Mouse (Mus musculus): Measurements from ENCODE around the gene Vps13d. TPM values are rescaled to one million over a fixed set of nuclear protein-coding genes. Genes with fewer than 3 reads are reported as not detected.

Vps13d gene
- polyA plus RNA-seq, 1 experiment: 15.6 TPM

DNA sequence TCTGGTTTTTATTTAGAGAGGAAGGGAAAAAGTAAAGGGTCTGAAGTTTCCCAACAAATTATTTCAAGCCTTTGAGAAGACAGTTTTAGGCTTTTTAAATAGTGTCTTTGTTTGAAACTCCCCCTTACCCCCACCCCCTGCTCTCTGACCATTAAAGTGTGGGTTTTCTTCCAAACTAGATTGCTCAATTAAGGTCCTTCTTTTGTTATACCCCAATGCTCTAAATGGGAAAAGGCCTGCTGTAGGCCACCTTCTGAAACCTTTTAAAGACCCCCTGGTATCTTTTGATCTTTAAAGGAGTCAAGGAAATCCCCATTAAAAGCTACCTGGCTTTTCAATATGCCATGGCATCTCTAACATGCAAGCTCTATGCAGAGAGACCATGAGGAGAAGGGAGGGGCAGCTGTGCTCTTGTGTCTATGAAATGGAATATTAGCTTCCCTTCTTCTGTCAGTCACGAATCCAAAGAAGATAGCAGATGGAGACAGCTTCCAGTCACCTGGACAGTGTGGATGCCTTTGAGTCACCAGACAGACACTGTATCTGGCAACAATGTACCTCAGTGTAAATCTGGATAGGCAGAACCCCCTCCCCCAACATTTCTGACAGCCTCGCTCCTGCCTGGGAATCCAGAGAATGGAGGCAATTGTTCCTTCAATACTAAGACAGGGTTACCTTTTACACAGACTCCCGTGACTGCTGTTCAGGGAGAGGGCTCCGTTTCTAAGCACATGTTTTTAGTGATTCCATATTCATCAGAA, 143.4 kb downstream of the Vps13d start:
- Histone ChIP-seq H3K4me1 (ENCODE audit: control insufficient read depth, insufficient read depth, low read length) (no peaks in the 10 kb centered on the region), H3K36me3 (ENCODE audit: control insufficient read depth, insufficient read depth, low read length, poor library complexity, severe bottlenecking) (peaks cover 3% of the 10 kb centered on the region; the same call in 1 of the 2 replicates), H3K9me3 (replicated peaks; ENCODE audit: control insufficient read depth, insufficient read depth, low read length, poor library complexity, severe bottlenecking) (no peaks in the 10 kb centered on the region), H3K9ac (ENCODE audit: low read depth, poor library complexity, severe bottlenecking) (no peak overlapping the region), H3K27me3 (ENCODE audit: control insufficient read depth, insufficient read depth, low read length, poor library complexity, severe bottlenecking) (no peaks in the 10 kb centered on the region), H3K27ac (ENCODE audit: insufficient read depth, low read length) (no peak overlapping the region), H3K4me3 (ENCODE audit: low read depth, low read length) (no peak overlapping the region)
- TF ChIP-seq POLR2A (IDR thresholded peaks at IDR 0.05; ENCODE audit: insufficient read depth, low read length) (no peak), EP300 (IDR thresholded peaks at IDR 0.05; ENCODE audit: insufficient read depth, low read depth, low read length) (no peak), CTCF (IDR thresholded peaks at IDR 0.05; ENCODE audit: low read depth, low read length) (no peak)

DNA sequence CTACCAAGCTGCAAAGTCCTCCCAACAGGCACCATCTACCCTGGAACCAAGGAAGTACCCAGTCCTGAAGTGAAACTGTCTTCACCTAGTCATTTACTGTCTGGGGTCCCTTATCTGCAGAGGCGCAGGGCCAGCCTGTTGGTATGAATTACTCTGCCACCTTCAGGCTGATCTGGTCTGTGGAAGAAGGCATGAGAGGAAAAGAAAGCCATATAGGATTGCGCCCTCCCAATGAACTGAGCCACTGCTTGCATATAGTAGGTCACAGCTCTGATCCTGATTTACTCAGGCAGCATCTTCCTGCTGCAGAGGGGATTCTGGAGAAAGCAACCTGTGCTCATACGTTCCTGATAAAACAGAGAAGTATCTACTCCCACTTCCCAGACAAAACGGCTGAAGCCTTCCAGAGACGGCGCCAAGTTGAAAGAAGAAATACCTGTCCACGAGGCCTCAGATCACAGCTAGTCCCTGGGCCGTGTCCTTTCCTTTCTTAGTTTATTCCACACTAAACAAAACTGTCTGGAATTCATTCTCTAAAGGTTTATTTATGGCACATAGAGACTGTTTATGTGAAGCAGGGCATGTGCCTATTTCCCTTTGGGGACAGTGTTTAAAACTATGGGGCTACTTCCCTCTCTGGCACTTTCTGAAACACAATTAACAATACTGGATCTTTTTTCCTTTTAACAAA, 144.1 kb downstream of the Vps13d start:
- no peak overlapping the region for H3K27ac ChIP-seq (ENCODE audit: insufficient read depth, low read length)
- no peak overlapping the region for H3K4me3 ChIP-seq (ENCODE audit: low read depth, low read length)
- H3K36me3 ChIP-seq (ENCODE audit: control insufficient read depth, insufficient read depth, low read length, poor library complexity, severe bottlenecking): peaks cover 3% of the 10 kb centered on the region; the same call in 1 of the 2 replicates
- H3K9me3 ChIP-seq (replicated peaks; ENCODE audit: control insufficient read depth, insufficient read depth, low read length, poor library complexity, severe bottlenecking): no peaks in the 10 kb centered on the region
- no peaks in the 10 kb centered on the region for H3K4me1 ChIP-seq (ENCODE audit: control insufficient read depth, insufficient read depth, low read length)
- peak; percentile 5 for TF ChIP-seq CTCF (IDR thresholded peaks at IDR 0.05; ENCODE audit: low read depth, low read length)
- no peak for TF ChIP-seq POLR2A (IDR thresholded peaks at IDR 0.05; ENCODE audit: insufficient read depth, low read length)
- H3K27me3 ChIP-seq (ENCODE audit: control insufficient read depth, insufficient read depth, low read length, poor library complexity, severe bottlenecking): no peaks in the 10 kb centered on the region
- no peak overlapping the region for H3K9ac ChIP-seq (ENCODE audit: low read depth, poor library complexity, severe bottlenecking)

DNA sequence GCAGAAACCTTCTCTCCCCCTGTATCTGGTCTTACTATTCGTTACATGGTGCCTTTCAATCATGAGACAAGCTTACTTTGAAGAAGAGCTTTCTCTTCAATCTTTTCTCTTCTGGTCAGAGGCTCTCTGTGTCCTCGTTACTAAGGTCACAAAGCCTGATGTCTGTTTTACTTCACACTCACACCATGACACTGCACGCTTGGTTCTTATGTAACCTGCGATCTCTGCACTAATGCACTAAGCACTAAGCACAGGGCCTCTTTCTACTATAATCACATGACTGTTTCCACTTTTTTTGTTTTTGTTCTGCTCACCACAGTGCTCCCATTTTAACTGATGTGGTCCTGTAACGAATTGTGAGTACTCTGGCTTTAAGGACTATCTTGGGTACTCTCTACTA, 146.8 kb downstream of the Vps13d start:
- no peak for TF ChIP-seq POLR2A (IDR thresholded peaks at IDR 0.05; ENCODE audit: insufficient read depth, low read length)
- no peak for TF ChIP-seq EP300 (IDR thresholded peaks at IDR 0.05; ENCODE audit: insufficient read depth, low read depth, low read length)
- TF ChIP-seq CTCF (IDR thresholded peaks at IDR 0.05; ENCODE audit: low read depth, low read length): no peak
- no peak overlapping the region for H3K9ac ChIP-seq (ENCODE audit: low read depth, poor library complexity, severe bottlenecking)
- H3K4me1 ChIP-seq (ENCODE audit: control insufficient read depth, insufficient read depth, low read length): no peaks in the 10 kb centered on the region
- no peak overlapping the region for H3K4me3 ChIP-seq (ENCODE audit: low read depth, low read length)
- H3K27ac ChIP-seq (ENCODE audit: insufficient read depth, low read length): no peak overlapping the region
- no peaks in the 10 kb centered on the region for H3K27me3 ChIP-seq (ENCODE audit: control insufficient read depth, insufficient read depth, low read length, poor library complexity, severe bottlenecking)
- no peaks in the 10 kb centered on the region; the same call in 1 of the 2 replicates for H3K36me3 ChIP-seq (ENCODE audit: control insufficient read depth, insufficient read depth, low read length, poor library complexity, severe bottlenecking)
- no peaks in the 10 kb centered on the region for H3K9me3 ChIP-seq (replicated peaks; ENCODE audit: control insufficient read depth, insufficient read depth, low read length, poor library complexity, severe bottlenecking)

DNA sequence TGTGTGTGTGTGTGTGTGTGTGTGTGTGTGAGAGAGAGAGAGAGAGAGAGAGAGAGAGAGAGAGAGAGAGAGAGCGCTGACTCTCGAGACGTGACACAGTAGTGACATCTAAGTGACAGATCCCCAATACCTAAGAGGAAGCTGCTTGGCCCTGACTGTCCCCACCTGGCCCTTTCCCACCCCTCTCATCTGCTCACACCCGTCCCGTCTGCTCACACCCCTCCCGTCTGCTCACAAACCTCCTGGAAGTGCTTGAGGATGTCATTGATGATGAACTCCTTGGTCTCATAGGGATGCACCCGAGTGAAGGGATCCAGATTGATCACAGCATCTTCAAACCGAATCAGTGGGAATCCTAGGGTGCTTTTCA, 148.8 kb downstream of the Vps13d start:
- no peaks in the 10 kb centered on the region; the same call in 1 of the 2 replicates for H3K36me3 ChIP-seq (ENCODE audit: control insufficient read depth, insufficient read depth, low read length, poor library complexity, severe bottlenecking)
- H3K4me3 ChIP-seq (ENCODE audit: low read depth, low read length): no peak overlapping the region
- no peak overlapping the region for H3K27ac ChIP-seq (ENCODE audit: insufficient read depth, low read length)
- H3K4me1 ChIP-seq (ENCODE audit: control insufficient read depth, insufficient read depth, low read length): no peaks in the 10 kb centered on the region
- no peaks in the 10 kb centered on the region for H3K27me3 ChIP-seq (ENCODE audit: control insufficient read depth, insufficient read depth, low read length, poor library complexity, severe bottlenecking)
- H3K9ac ChIP-seq (ENCODE audit: low read depth, poor library complexity, severe bottlenecking): no peak overlapping the region
- no peak for TF ChIP-seq EP300 (IDR thresholded peaks at IDR 0.05; ENCODE audit: insufficient read depth, low read depth, low read length)
- TF ChIP-seq CTCF (IDR thresholded peaks at IDR 0.05; ENCODE audit: low read depth, low read length): no peak
- no peaks in the 10 kb centered on the region for H3K9me3 ChIP-seq (replicated peaks; ENCODE audit: control insufficient read depth, insufficient read depth, low read length, poor library complexity, severe bottlenecking)

DNA sequence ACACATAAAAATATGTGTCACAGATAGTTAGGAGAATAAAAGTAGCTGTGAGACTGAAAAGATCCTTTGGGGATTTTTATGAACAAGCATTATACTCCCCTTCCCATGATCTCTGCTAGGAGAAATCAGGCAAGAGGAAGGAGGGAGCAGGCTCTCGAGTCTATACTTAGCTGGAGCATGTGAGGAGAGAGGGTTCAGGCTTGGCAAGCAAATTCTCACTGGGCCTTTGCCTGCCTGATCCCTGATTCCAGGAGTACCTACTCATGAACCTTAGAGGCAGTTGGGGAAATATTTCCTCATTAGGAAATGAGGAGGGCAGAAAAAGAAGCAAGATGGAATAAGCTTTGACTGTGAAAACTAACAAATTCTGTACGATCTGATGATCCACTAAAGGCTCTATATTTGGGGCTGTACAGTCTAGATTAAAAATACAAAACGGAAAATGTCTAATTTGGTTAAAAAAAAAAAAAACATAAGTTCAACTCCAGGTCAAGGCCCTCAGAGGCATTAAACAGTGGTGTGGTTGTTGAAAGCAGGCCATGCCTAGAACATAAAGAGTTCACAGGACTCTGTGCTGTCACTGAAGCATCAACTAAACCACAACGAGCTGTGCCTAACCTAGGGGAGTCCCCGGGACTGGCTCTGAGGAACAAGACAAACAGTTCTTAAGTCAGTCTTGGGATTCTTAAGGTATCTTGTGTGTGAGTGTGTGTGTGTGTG, 149.3 kb downstream of the Vps13d start:
- H3K4me1 ChIP-seq (ENCODE audit: control insufficient read depth, insufficient read depth, low read length): no peaks in the 10 kb centered on the region

More for the DNA sequence above, 149.3 kb downstream of the Vps13d start:
- no peak overlapping the region for H3K9ac ChIP-seq (ENCODE audit: low read depth, poor library complexity, severe bottlenecking)
- no peaks in the 10 kb centered on the region for H3K9me3 ChIP-seq (replicated peaks; ENCODE audit: control insufficient read depth, insufficient read depth, low read length, poor library complexity, severe bottlenecking)
- H3K4me3 ChIP-seq (ENCODE audit: low read depth, low read length): no peak overlapping the region
- H3K27me3 ChIP-seq (ENCODE audit: control insufficient read depth, insufficient read depth, low read length, poor library complexity, severe bottlenecking): no peaks in the 10 kb centered on the region
- no peak overlapping the region for H3K27ac ChIP-seq (ENCODE audit: insufficient read depth, low read length)
- TF ChIP-seq CTCF (IDR thresholded peaks at IDR 0.05; ENCODE audit: low read depth, low read length) (no peak), POLR2A (IDR thresholded peaks at IDR 0.05; ENCODE audit: insufficient read depth, low read length) (no peak), EP300 (IDR thresholded peaks at IDR 0.05; ENCODE audit: insufficient read depth, low read depth, low read length) (no peak)
- no peaks in the 10 kb centered on the region; the same call in 1 of the 2 replicates for H3K36me3 ChIP-seq (ENCODE audit: control insufficient read depth, insufficient read depth, low read length, poor library complexity, severe bottlenecking)
